Mouse (Mus musculus): ENCODE results near the gene Hsf4.
"Not testable (repeated sequence)": the region's sequence is repeated elsewhere in the genome, so short reads cannot be mapped to it uniquely, and the experiment has no call there.

The Hsf4 gene

GRCm38 (mm10) chr8:105269461-105269947 is at the start of gene Hsf4:
Gene Hsf4, plus strand, starts transcription at chr8:105269801.
- peak; percentile 80 for DNase-seq

- peak; percentile 17 for DNase-seq
Observed at GRCm38 (mm10) chr8:105223850-105224249, 45.8 kb upstream of the Hsf4 start.

- DNase-seq = peak; percentile 96
Observed at GRCm38 (mm10) chr8:105224413-105225271, 45.0 kb upstream of the Hsf4 start, which contains the start of gene D230025D16Rik. Gene D230025D16Rik, plus strand, starts transcription at chr8:105225145.

- DNase-seq = no peak
Observed at GRCm38 (mm10) chr8:105225272-105225593, 44.4 kb upstream of the Hsf4 start.

- DNase-seq = peak; percentile 52
Observed at GRCm38 (mm10) chr8:105225917-105226316, 43.7 kb upstream of the Hsf4 start.

- DNase-seq = no peak
Observed at GRCm38 (mm10) chr8:105231503-105232320, 37.9 kb upstream of the Hsf4 start.

- DNase-seq = not testable (repeated sequence)
Observed at GRCm38 (mm10) chr8:105232321-105232693, 37.3 kb upstream of the Hsf4 start.

- DNase-seq = no peak
Observed at GRCm38 (mm10) chr8:105233126-105233935, 36.3 kb upstream of the Hsf4 start.

GRCm38 (mm10) chr8:105235206-105235605 is 34.4 kb upstream of the Hsf4 start:
- DNase-seq = no peak

- DNase-seq = no peak
Observed at GRCm38 (mm10) chr8:105237442-105238142, 32.0 kb upstream of the Hsf4 start.

- DNase-seq = no peak
Observed at GRCm38 (mm10) chr8:105241016-105241415, 28.6 kb upstream of the Hsf4 start.

- DNase-seq = no peak
Observed at GRCm38 (mm10) chr8:105251954-105252353, 17.6 kb upstream of the Hsf4 start.

- DNase-seq = no peak
Observed at GRCm38 (mm10) chr8:105252680-105253537, 16.7 kb upstream of the Hsf4 start.

GRCm38 (mm10) chr8:105253766-105254151 is 15.8 kb upstream of the Hsf4 start:
- DNase-seq = no peak

GRCm38 (mm10) chr8:105254152-105254965 is 15.2 kb upstream of the Hsf4 start:
- peak; percentile 95 for DNase-seq

GRCm38 (mm10) chr8:105254966-105255350 is 14.6 kb upstream of the Hsf4 start, which contains the start of gene B3gnt9:
Gene B3gnt9, minus strand, starts transcription at chr8:105255153.
- peak; percentile 90 for DNase-seq

GRCm38 (mm10) chr8:105257318-105258114 is 12.1 kb upstream of the Hsf4 start:
- DNase-seq = no peak

GRCm38 (mm10) chr8:105258911-105259720 is 10.5 kb upstream of the Hsf4 start:
- peak; percentile 45 for DNase-seq

Data from lung, postnatal 10 days (tissue).